Mouse (Mus musculus) brain, embryonic 14.5 days (tissue): ENCODE results near the gene Camk2d.

Source experiments
- CTCF ChIP-seq: fragments of 200-500 bp; IDR thresholded peaks from 2 replicates; pipeline ENCODE4 v1.5.1; 2012; ENCODE audit warnings: inconsistent platforms, mild to moderate bottlenecking, moderate library complexity, borderline replicate concordance; ENCODE audit not compliant: insufficient read depth, insufficient read length; ENCODE audit errors: extremely low read depth
- POLR2A ChIP-seq: fragments of 200-500 bp; IDR thresholded peaks from 2 replicates; pipeline ENCODE4 v1.6.1; 2012; ENCODE audit warnings: mild to moderate bottlenecking, inconsistent platforms, borderline replicate concordance; ENCODE audit not compliant: poor library complexity, insufficient read depth, insufficient read length, severe bottlenecking; ENCODE audit errors: extremely low read depth

DNA sequence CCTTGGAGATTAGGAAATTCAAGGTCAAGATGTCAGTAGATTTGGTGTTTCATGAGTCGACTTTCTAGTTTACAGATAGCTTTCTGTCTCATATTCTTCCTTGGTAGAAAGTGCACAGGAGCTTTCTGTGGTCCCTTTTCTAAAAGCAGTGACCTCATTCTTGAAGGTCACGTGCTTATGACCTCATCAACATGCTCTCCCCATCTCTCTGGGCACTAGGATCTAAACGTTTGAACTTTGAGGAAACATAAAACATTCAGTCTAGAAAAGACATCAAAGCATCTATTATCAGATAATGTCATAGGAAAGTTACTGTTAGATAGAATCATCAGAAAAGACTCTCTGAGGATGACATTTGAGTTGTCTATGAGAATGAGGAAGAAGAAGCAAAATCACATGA lies 32.3 kb downstream of the Camk2d start:
- no peak for TF ChIP-seq CTCF
- no peak for TF ChIP-seq POLR2A
